11 mouse cellular contexts compared by ENCODE assay signal in genomic region chr9:50463205-50463508, GRCm38 (mm10). TPM values are rescaled to one million over a fixed set of nuclear protein-coding genes. Genes with fewer than 3 reads are reported as not detected.
DNase-seq lines count a peak whose midpoint lies in the region; ATAC-seq and TF ChIP-seq lines count a peak whose summit lies in the region.
"Had no signal": no experiment of that assay in that cellular context is flagged by ENCODE, and none has a peak within 500 bp of the region (broad histone marks: within the 10 kb centered on the region; RNA-seq: fewer than 3 reads in every experiment).

No protein-coding gene starts in this region.

- no peak for TF ChIP-seq CTCF in lung, embryonic 14.5 days (IDR thresholded peaks at IDR 0.05; ENCODE audit: low read depth)

- no peaks in the 10 kb centered on the region for H3K4me1 ChIP-seq in heart, embryonic 11.5 days (ENCODE audit: control insufficient read depth, insufficient read depth, low read length)
- no peaks in the 10 kb centered on the region for H3K4me1 ChIP-seq in lung, embryonic 14.5 days (ENCODE audit: insufficient read depth)
- 0 out of 2 replicates have a peak, but pooled peaks cover 5% of the 10 kb centered on the region for H3K4me1 ChIP-seq in embryonic facial prominence, embryonic 15.5 days
- H3K4me1 ChIP-seq in neural tube, embryonic 13.5 days (replicated peaks), result peaks cover 8% of the 10 kb centered on the region; the same call in 1 of the 2 replicates

- ATAC-seq in heart, embryonic 11.5 days (replicated peaks; ENCODE audit: insufficient number of reproducible peaks, low FRiP score, low TSS enrichment), result no peak
- ATAC-seq in lung, embryonic 14.5 days (ENCODE audit: insufficient read depth), result no peak
- ATAC-seq in embryonic facial prominence, embryonic 15.5 days (ENCODE audit: insufficient number of reproducible peaks, low FRiP score, low TSS enrichment, low read depth), result no peak
- no peak; the same call in 1 of the 2 replicates for ATAC-seq in neural tube, embryonic 13.5 days (ENCODE audit: low read depth)

- peak overlapping the region; percentile 50; the same call in 1 of the 2 replicates for H3K4me2 ChIP-seq in heart, embryonic 11.5 days
- peak overlapping the region; percentile 52; the same call in 1 of the 2 replicates for H3K4me2 ChIP-seq in lung, embryonic 14.5 days
- H3K4me2 ChIP-seq in embryonic facial prominence, embryonic 15.5 days (replicated peaks), result peak overlapping the region; percentile 43; the same call in 1 of the 2 replicates
- H3K4me2 ChIP-seq in neural tube, embryonic 13.5 days, result peak overlapping the region; percentile 40; the same call in 1 of the 2 replicates

- H3K36me3 ChIP-seq in heart, embryonic 11.5 days (ENCODE audit: control insufficient read depth, insufficient read depth, low read length), result no peaks in the 10 kb centered on the region
- no peaks in the 10 kb centered on the region for H3K36me3 ChIP-seq in lung, embryonic 14.5 days (ENCODE audit: insufficient read depth)
- no peaks in the 10 kb centered on the region for H3K36me3 ChIP-seq in embryonic facial prominence, embryonic 15.5 days
- no peaks in the 10 kb centered on the region for H3K36me3 ChIP-seq in neural tube, embryonic 13.5 days
- H3K36me3 ChIP-seq: G1E had no signal

- WGBS in heart, embryonic 11.5 days (ENCODE audit: insufficient replicate concordance), result 32% methylated on average over 4 of the region's 4 CpGs
- 32% methylated on average over 4 of the region's 4 CpGs for WGBS in lung, embryonic 14.5 days
- 38% methylated on average over 4 of the region's 4 CpGs for WGBS in embryonic facial prominence, embryonic 15.5 days
- WGBS in neural tube, embryonic 13.5 days, result 38% methylated on average over 4 of the region's 4 CpGs

- H3K9ac ChIP-seq in heart, embryonic 11.5 days (ENCODE audit: low read depth, low read length), result no peak overlapping the region
- no peak overlapping the region for H3K9ac ChIP-seq in lung, embryonic 14.5 days
- no peak overlapping the region for H3K9ac ChIP-seq in embryonic facial prominence, embryonic 15.5 days
- no peak overlapping the region for H3K9ac ChIP-seq in neural tube, embryonic 13.5 days

- no peak for DNase-seq in heart, adult 8-10 months (ENCODE audit: low spot score)
- no peak for DNase-seq in lung, embryonic 14.5 days
- no peak for DNase-seq in lung, postnatal 4 days
- no peak for DNase-seq in layer of hippocampus, adult 9-11 months
- no peak for DNase-seq in urinary bladder, postnatal 25 days (ENCODE audit: low spot score)

- H3K4me3 ChIP-seq in heart, embryonic 11.5 days (ENCODE audit: low read depth, low read length), result no peak overlapping the region
- H3K4me3 ChIP-seq in lung, embryonic 14.5 days (ENCODE audit: low read depth, low read length), result no peak overlapping the region
- H3K4me3 ChIP-seq in embryonic facial prominence, embryonic 15.5 days (replicated peaks), result no peak overlapping the region
- no peak overlapping the region for H3K4me3 ChIP-seq in neural tube, embryonic 13.5 days

- H3K27me3 ChIP-seq in heart, embryonic 11.5 days (ENCODE audit: control insufficient read depth, insufficient read depth, low read length), result no peaks in the 10 kb centered on the region
- H3K27me3 ChIP-seq in lung, embryonic 14.5 days (ENCODE audit: insufficient read depth, low read length), result no peaks in the 10 kb centered on the region
- H3K27me3 ChIP-seq in embryonic facial prominence, embryonic 15.5 days, result no peaks in the 10 kb centered on the region
- no peaks in the 10 kb centered on the region for H3K27me3 ChIP-seq in neural tube, embryonic 13.5 days

- no peaks in the 10 kb centered on the region for H3K9me3 ChIP-seq in heart, embryonic 11.5 days (replicated peaks; ENCODE audit: control insufficient read depth, low read length)
- H3K9me3 ChIP-seq in lung, embryonic 14.5 days (ENCODE audit: low read depth, low read length), result no peaks in the 10 kb centered on the region
- H3K9me3 ChIP-seq in embryonic facial prominence, embryonic 15.5 days (replicated peaks), result no peaks in the 10 kb centered on the region
- no peaks in the 10 kb centered on the region for H3K9me3 ChIP-seq in neural tube, embryonic 13.5 days
- H3K9me3 ChIP-seq: G1E had no signal

- H3K27ac ChIP-seq in heart, embryonic 11.5 days (ENCODE audit: low read depth, low read length), result no peak overlapping the region
- H3K27ac ChIP-seq in lung, embryonic 14.5 days (ENCODE audit: low read depth), result no peak overlapping the region
- H3K27ac ChIP-seq in embryonic facial prominence, embryonic 15.5 days (replicated peaks), result no peak overlapping the region
- H3K27ac ChIP-seq in neural tube, embryonic 13.5 days (replicated peaks), result no peak overlapping the region

RNA-seq across cellular contexts. Expression of gene Plet1, which starts 31.2 kb away (rescaled TPM):
- polyA plus RNA-seq in heart, embryonic 11.5 days (2014; fragmentation: Nextera tagmentation; extraction: Ambion mirVana), result 0.23 and 1.0 TPM in 2 replicates
- total RNA-seq in heart, adult 8-10 months (2022), result 1 to 10 TPM in 3 of 4 experiments, under 1 TPM in 1; 0.87 to 2.5 (median 1.8) TPM
- polyA plus RNA-seq in lung, embryonic 14.5 days (2014; fragmentation: Nextera tagmentation; extraction: Ambion mirVana), result 0.11 and 0.26 TPM in 2 replicates
- polyA plus RNA-seq in embryonic facial prominence, embryonic 15.5 days (2015; fragmentation: Nextera tagmentation; extraction: Ambion mirVana), result 11.7 and 15.6 TPM in 2 replicates
- polyA plus RNA-seq in neural tube, embryonic 13.5 days (2015; fragmentation: Nextera tagmentation; extraction: Ambion mirVana), result 0.54 and 0.81 TPM in 2 replicates
- total RNA-seq: G1E had no signal
- polyA plus RNA-seq: forebrain, embryonic 11.5 days; inflammation-experienced regulatory T-cells, adult 6 months had no signal
